Mouse (Mus musculus) CH12.LX (cell line): Measurements from ENCODE around the gene Gm11937. TPM values are rescaled to one million over a fixed set of nuclear protein-coding genes. Genes with fewer than 3 reads are reported as not detected.

Experiments
- DNase-seq: peaks from one replicate; pipeline ENCODE4 v3.0.0-alpha.2; 2013; ENCODE audit errors: extremely low read depth
- H3K27ac ChIP-seq: 2 replicates; pipeline ENCODE4 v1.5.1; 2012; ENCODE audit warnings: low read depth, mild to moderate bottlenecking, control low read depth, moderate library complexity; ENCODE audit not compliant: insufficient read depth
- H3K27me3 ChIP-seq: replicated peaks from 2 replicates; pipeline ENCODE3; 2012; ENCODE audit warnings: inconsistent platforms
- H3K36me3 ChIP-seq, 2 experiments: replicated peaks in 1 of 2; 2 replicates each; pipeline versions ENCODE3 to v1.6.1; 2012; ENCODE audit warnings: inconsistent platforms in 1 of 2, low read length in 1 of 2, mild to moderate bottlenecking in 1 of 2, mixed read lengths in 1 of 2, moderate library complexity in 1 of 2; ENCODE audit not compliant: control insufficient read depth in 1 of 2, insufficient read depth in 1 of 2
- H3K4me1 ChIP-seq, 2 experiments: 2 replicates each; pipeline ENCODE4 v1.6.1; 2012; ENCODE audit warnings: inconsistent platforms in 1 of 2, moderate library complexity in 1 of 2; ENCODE audit not compliant: insufficient read depth in 2 of 2, control insufficient read depth in 1 of 2
- H3K4me2 ChIP-seq: 2 replicates; pipeline ENCODE4 v1.6.1; 2012; ENCODE audit warnings: low read depth, mild to moderate bottlenecking, control low read depth; ENCODE audit not compliant: poor library complexity, insufficient read depth, severe bottlenecking
- H3K4me3 ChIP-seq, 3 experiments: fragments of 150-350 bp in 1 of 3; sonication (generic) in 1 of 3; replicated peaks in 1 of 3; 2 replicates each; pipeline versions ENCODE3 to v1.5.1; 2011 to 2012; ENCODE audit warnings: low read depth in 2 of 3, low read length in 2 of 3, mild to moderate bottlenecking in 2 of 3, moderate library complexity in 2 of 3, control low read depth in 1 of 3, improper control_type of control experiment in 1 of 3, inconsistent platforms in 1 of 3, mixed read lengths in 1 of 3; ENCODE audit not compliant: poor library complexity in 1 of 3
- H3K79me2 ChIP-seq: replicated peaks from 2 replicates; pipeline ENCODE4 v1.6.1; 2012; ENCODE audit warnings: mild to moderate bottlenecking, moderate library complexity; ENCODE audit not compliant: control insufficient read depth, poor library complexity, insufficient read depth, severe bottlenecking; ENCODE audit errors: extremely low read depth
- H3K9ac ChIP-seq: 2 replicates; pipeline ENCODE4 v1.6.1; 2012; ENCODE audit warnings: low read depth, mild to moderate bottlenecking, control low read depth, moderate library complexity; ENCODE audit not compliant: insufficient read depth
- H3K9me3 ChIP-seq: replicated peaks from 2 replicates; pipeline ENCODE3; 2012; ENCODE audit warnings: low read length, inconsistent platforms, mixed read lengths
- BHLHE40 ChIP-seq: IDR thresholded peaks from 2 replicates; pipeline ENCODE4 v1.6.1; 2011; ENCODE audit warnings: mild to moderate bottlenecking, low read depth, low read length, improper control_type of control experiment
- CHD1 ChIP-seq: IDR thresholded peaks from 2 replicates; pipeline ENCODE4 v1.6.1; 2012; ENCODE audit warnings: low read depth, low read length, improper control_type of control experiment, inconsistent platforms
- CTCF ChIP-seq, 2 experiments: IDR thresholded peaks in 1 of 2; conservative IDR thresholded peaks in 1 of 2; 2 replicates each; pipeline ENCODE4 v1.5.1; 2011 to 2012; ENCODE audit warnings: low read depth in 2 of 2, low read length in 2 of 2, improper control_type of control experiment in 1 of 2, inconsistent platforms in 1 of 2, mild to moderate bottlenecking in 1 of 2, moderate library complexity in 1 of 2
- E2F4 ChIP-seq: IDR thresholded peaks from 2 replicates; pipeline ENCODE4 v1.6.1; 2011; ENCODE audit warnings: low read depth, low read length, improper control_type of control experiment; ENCODE audit not compliant: insufficient replicate concordance
- ELF1 ChIP-seq: IDR thresholded peaks from 2 replicates; pipeline ENCODE4 v1.6.1; 2014; ENCODE audit warnings: low read depth, mild to moderate bottlenecking, inconsistent platforms, low read length, improper control_type of control experiment
- EP300 ChIP-seq: IDR thresholded peaks from 2 replicates; pipeline ENCODE4 v1.6.1; 2011; ENCODE audit warnings: low read length, improper control_type of control experiment
- ETS1 ChIP-seq: conservative IDR thresholded peaks from 2 replicates; pipeline ENCODE4 v1.6.1; 2012; ENCODE audit warnings: low read depth, mild to moderate bottlenecking, inconsistent platforms, low read length, improper control_type of control experiment, moderate library complexity
- HCFC1 ChIP-seq: IDR thresholded peaks from 2 replicates; pipeline ENCODE4 v1.6.1; 2012; ENCODE audit warnings: low read depth, mild to moderate bottlenecking, inconsistent platforms, low read length, improper control_type of control experiment
- JUN ChIP-seq: IDR thresholded peaks from 2 replicates; pipeline ENCODE4 v1.6.1; 2011; ENCODE audit warnings: low read depth, mild to moderate bottlenecking, low read length, improper control_type of control experiment, moderate library complexity; ENCODE audit not compliant: insufficient read depth
- JUND ChIP-seq: conservative IDR thresholded peaks from 2 replicates; pipeline ENCODE4 v1.6.1; 2011; ENCODE audit warnings: low read depth, low read length, improper control_type of control experiment
- KAT2A ChIP-seq: IDR thresholded peaks from 2 replicates; pipeline ENCODE4 v1.6.1; 2012; ENCODE audit warnings: low read length, improper control_type of control experiment, inconsistent platforms; ENCODE audit not compliant: insufficient replicate concordance
- MAFK ChIP-seq: IDR thresholded peaks from 2 replicates; pipeline ENCODE4 v1.6.1; 2011; ENCODE audit warnings: low read length, improper control_type of control experiment; ENCODE audit not compliant: insufficient replicate concordance
- MAZ ChIP-seq: IDR thresholded peaks from 2 replicates; pipeline ENCODE4 v1.6.1; 2012; ENCODE audit warnings: low read depth, mild to moderate bottlenecking, inconsistent platforms, low read length, improper control_type of control experiment, moderate library complexity
- MXI1 ChIP-seq: IDR thresholded peaks from 2 replicates; pipeline ENCODE4 v1.6.1; 2011; ENCODE audit warnings: mild to moderate bottlenecking, low read depth, low read length, improper control_type of control experiment
- MYC ChIP-seq: IDR thresholded peaks from 2 replicates; pipeline ENCODE4 v1.6.1; 2011; ENCODE audit warnings: low read depth, mild to moderate bottlenecking, improper control_type of control experiment, low read length
- NELFE ChIP-seq: IDR thresholded peaks from 2 replicates; pipeline ENCODE4 v1.6.1; 2011; ENCODE audit warnings: low read depth, low read length, improper control_type of control experiment
- NRF1 ChIP-seq: IDR thresholded peaks from 2 replicates; pipeline ENCODE4 v1.6.1; 2014; ENCODE audit warnings: low read depth, mild to moderate bottlenecking, inconsistent platforms, low read length, improper control_type of control experiment, moderate library complexity
- PAX5 ChIP-seq: IDR thresholded peaks from 2 replicates; pipeline ENCODE4 v1.6.1; 2012; ENCODE audit warnings: low read length, inconsistent platforms, mixed read lengths
- POLR2A ChIP-seq: IDR thresholded peaks from 2 replicates; pipeline ENCODE4 v1.6.1; 2011; ENCODE audit warnings: low read depth, mild to moderate bottlenecking, improper control_type of control experiment, low read length
- RCOR1 ChIP-seq: conservative IDR thresholded peaks from 2 replicates; pipeline ENCODE4 v1.6.1; 2012; ENCODE audit warnings: low read depth, mild to moderate bottlenecking, inconsistent platforms, low read length, improper control_type of control experiment
- SIN3A ChIP-seq: IDR thresholded peaks from 2 replicates; pipeline ENCODE4 v1.6.1; 2012; ENCODE audit warnings: low read length, improper control_type of control experiment, inconsistent platforms
- SMC3 ChIP-seq: IDR thresholded peaks from 2 replicates; pipeline ENCODE4 v1.6.1; 2011; ENCODE audit warnings: low read depth, low read length, improper control_type of control experiment
- TBP ChIP-seq: conservative IDR thresholded peaks from 2 replicates; pipeline ENCODE4 v1.6.1; 2011; ENCODE audit warnings: low read depth, low read length, improper control_type of control experiment
- TCF12 ChIP-seq: IDR thresholded peaks from 2 replicates; pipeline ENCODE4 v1.6.1; 2014; ENCODE audit warnings: low read depth, mild to moderate bottlenecking, inconsistent platforms, low read length, improper control_type of control experiment
- USF1 ChIP-seq: IDR thresholded peaks from 2 replicates; pipeline ENCODE4 v1.6.1; 2014; ENCODE audit warnings: low read depth, mild to moderate bottlenecking, inconsistent platforms, low read length, improper control_type of control experiment
- USF2 ChIP-seq: conservative IDR thresholded peaks from 2 replicates; pipeline ENCODE4 v1.6.1; 2011; ENCODE audit warnings: low read depth, low read length, improper control_type of control experiment
- ZC3H11A ChIP-seq: IDR thresholded peaks from 2 replicates; pipeline ENCODE4 v1.6.1; 2012; ENCODE audit warnings: low read depth, mild to moderate bottlenecking, inconsistent platforms, low read length, improper control_type of control experiment
- ZKSCAN1 ChIP-seq: IDR thresholded peaks from 2 replicates; pipeline ENCODE4 v1.6.1; 2012; ENCODE audit warnings: low read depth, inconsistent platforms, low read length, improper control_type of control experiment, borderline replicate concordance
- ZNF384 ChIP-seq: IDR thresholded peaks from 2 replicates; pipeline ENCODE4 v1.6.1; 2012; ENCODE audit warnings: low read depth, low read length, improper control_type of control experiment, inconsistent platforms
- dilution Hi-C: fragments of 300-500 bp; cut with MboI; formaldehyde crosslinking; loops from 2 replicates; pipeline ENCODE4 v1.14.3; 2020; ENCODE audit warnings: low sequenced_read_pairs; ENCODE audit not compliant: extremely low pct_unique_long_range_greater_than_20kb, extremely low pct_ligation_motif_present
- in situ Hi-C: fragments of 300-500 bp; cut with MboI; formaldehyde crosslinking; loops from 3 replicates; pipeline ENCODE4 v1.14.3; 2019; ENCODE audit warnings: low sequenced_read_pairs, low pct_ligation_motif_present, low pct_unique_long_range_greater_than_20kb, mixed read lengths
- polyA plus RNA-seq: library from polyadenylated mRNA; unstranded; fragments of >175 nt; gene quantifications from 2 replicates; pipeline ENCODE4 v1.2.1, GENCODE M21; 2012; ENCODE audit warnings: low read depth; ENCODE audit not compliant: insufficient read length
- total RNA-seq, 2 experiments: library from RNA; depleted of rRNA; stranded (reverse); fragments of 300-350 nt in 1 of 2; fragments of >200 nt in 1 of 2; gene quantifications; 2 replicates each; pipeline ENCODE4 v1.2.3; 2012 to 2014

The Gm11937 gene
- total and polyA plus RNA-seq, 3 experiments, result not detected

DNA sequence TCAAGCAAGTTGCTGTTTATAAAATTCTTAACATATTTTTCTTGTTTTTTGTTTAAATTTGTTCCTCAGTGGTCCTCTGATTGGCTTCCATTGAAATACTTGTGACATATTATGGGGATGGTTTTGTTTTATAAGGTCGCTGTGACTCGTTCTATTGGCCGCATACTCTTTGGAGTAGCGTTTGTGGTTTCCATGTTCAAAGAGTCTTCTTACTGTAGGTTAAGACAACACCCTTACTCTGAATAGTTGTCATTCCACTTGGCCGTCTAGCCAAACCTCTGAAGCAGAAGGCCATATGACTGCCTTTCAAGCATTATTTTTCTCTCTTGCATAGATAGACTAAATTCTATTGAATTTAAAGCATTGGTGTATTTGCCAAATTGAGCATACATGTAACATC is 28.9 kb downstream of the Gm11937 start:
- dilution Hi-C loops (no loop called here), in situ Hi-C loops (no loop called here)
- H3K4me3 ChIP-seq, result no peak overlapping the region
- TF ChIP-seq CTCF (conservative IDR thresholded peaks at IDR 0.05 in 1 of 2, IDR thresholded peaks at IDR 0.05 in 1 of 2; ENCODE audit: low read depth in 2 of 2, low read length in 2 of 2) (no peak), MAFK (no peak), TBP (no peak), NRF1 (no peak), E2F4 (no peak), NELFE (no peak), MAZ (no peak), ELF1 (no peak), SIN3A (no peak), USF1 (no peak), HCFC1 (no peak), ZC3H11A (no peak), TCF12 (no peak), CHD1 (no peak), KAT2A (no peak), USF2 (no peak), ZKSCAN1 (no peak)
- peaks cover 4% of the 10 kb centered on the region for H3K9me3 ChIP-seq
- no peaks in the 10 kb centered on the region for H3K4me1 ChIP-seq
- no peak for DNase-seq
- no peaks in the 10 kb centered on the region for H3K79me2 ChIP-seq
- H3K4me2 ChIP-seq, result no peak overlapping the region
- H3K9ac ChIP-seq, result no peak overlapping the region
- H3K27ac ChIP-seq, result no peak overlapping the region
- peaks cover 77% of the 10 kb centered on the region for H3K27me3 ChIP-seq
- no peaks in the 10 kb centered on the region for H3K36me3 ChIP-seq

DNA sequence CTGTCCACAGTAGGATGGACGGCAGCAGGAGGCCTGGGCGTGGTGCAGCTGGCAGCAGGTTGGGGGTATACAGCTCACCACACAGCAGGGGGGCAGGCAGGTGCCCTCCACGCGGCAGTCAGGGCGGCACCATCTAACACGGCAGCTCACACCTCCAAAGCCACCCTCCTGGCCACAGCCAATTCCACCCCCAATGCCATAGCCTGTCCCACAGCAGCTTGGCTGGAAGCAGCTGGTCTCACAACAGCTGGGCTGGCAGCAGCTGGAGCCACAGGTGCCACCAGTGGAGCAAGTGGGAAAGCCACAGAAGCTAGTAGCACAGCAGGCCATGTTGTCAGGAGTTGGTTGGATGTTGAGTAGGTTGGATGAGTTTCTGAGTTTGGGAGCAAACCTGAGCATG is 29.4 kb downstream of the Gm11937 start, which contains the start of gene Krtap1-5:
Gene Krtap1-5 (minus strand): TSS at position 381 of the 400 bp plus-strand sequence.
- Histone ChIP-seq H3K9me3 (peaks cover 4% of the 10 kb centered on the region), H3K27me3 (peaks cover 78% of the 10 kb centered on the region), H3K4me1 (no peaks in the 10 kb centered on the region)
- no peak for TF ChIP-seq ZKSCAN1
- TF ChIP-seq MYC, result no peak
- no peak for TF ChIP-seq PAX5
- TF ChIP-seq ZNF384, result no peak
- TF ChIP-seq EP300, result no peak
- TF ChIP-seq TCF12, result no peak
- no peak for TF ChIP-seq SMC3
- TF ChIP-seq BHLHE40, result no peak
- no peak for TF ChIP-seq MXI1
- TF ChIP-seq CHD1, result no peak
- TF ChIP-seq JUN, result no peak
- TF ChIP-seq CTCF (conservative IDR thresholded peaks at IDR 0.05 in 1 of 2, IDR thresholded peaks at IDR 0.05 in 1 of 2; ENCODE audit: low read depth in 2 of 2, low read length in 2 of 2), result no peak
- no peak for TF ChIP-seq KAT2A
- TF ChIP-seq ETS1, result no peak
- no peak for TF ChIP-seq JUND
- TF ChIP-seq POLR2A, result no peak
- TF ChIP-seq E2F4, result no peak
- TF ChIP-seq RCOR1, result no peak
- TF ChIP-seq ZC3H11A, result no peak
- no peak for TF ChIP-seq USF2
- TF ChIP-seq, all 38 proteins: peak for 0
- Histone ChIP-seq H3K4me3 (no peak within 1 kb of the TSS), H3K27ac (no peak within 1 kb of the TSS), H3K36me3 (no peaks in the 10 kb centered on the region), H3K9ac (no peak within 1 kb of the TSS), H3K79me2 (no peaks in the 10 kb centered on the region), H3K4me2 (no peak within 1 kb of the TSS)
- DNase-seq, result no peak
- dilution Hi-C loops, result no loop called here
- in situ Hi-C loops, result no loop called here
